Mouse (Mus musculus) hematopoietic stem cell, adult 5-6 weeks (primary cell): ENCODE measurements at regions not wholly inside any gene's neighbourhood (a gene's known extent, or its start where the extent isn't known, plus 50 kb on each side); places are given as distances from the start of the nearest gene placed in this dataset.
A peak's percentile ranks its signal among the peaks of the same experiment; 100 is the strongest.
"Not testable (repeated sequence)": the region's sequence is repeated elsewhere in the genome, so short reads cannot be mapped to it uniquely, and the experiment has no call there.

Source experiments
- ATAC-seq, 2 experiments: fragments of 125-278 bp in 1 of 2; replicated peaks in 1 of 2; 2 replicates each; pipeline ENCODE4 v1.8.0; 2016 to 2017; ENCODE audit warnings: inconsistent platforms in 2 of 2, mild to moderate bottlenecking in 2 of 2, moderate number of reproducible peaks in 2 of 2, low read depth in 1 of 2, moderate TSS enrichment in 1 of 2; ENCODE audit not compliant: low FRiP score in 2 of 2, poor library complexity in 2 of 2, severe bottlenecking in 2 of 2, insufficient read depth in 1 of 2, low TSS enrichment in 1 of 2

- no peak for ATAC-seq
These were observed 817.6 kb upstream of the Zfp386 start for GRCm38 (mm10) chr12:115229965-115230364.

DNA sequence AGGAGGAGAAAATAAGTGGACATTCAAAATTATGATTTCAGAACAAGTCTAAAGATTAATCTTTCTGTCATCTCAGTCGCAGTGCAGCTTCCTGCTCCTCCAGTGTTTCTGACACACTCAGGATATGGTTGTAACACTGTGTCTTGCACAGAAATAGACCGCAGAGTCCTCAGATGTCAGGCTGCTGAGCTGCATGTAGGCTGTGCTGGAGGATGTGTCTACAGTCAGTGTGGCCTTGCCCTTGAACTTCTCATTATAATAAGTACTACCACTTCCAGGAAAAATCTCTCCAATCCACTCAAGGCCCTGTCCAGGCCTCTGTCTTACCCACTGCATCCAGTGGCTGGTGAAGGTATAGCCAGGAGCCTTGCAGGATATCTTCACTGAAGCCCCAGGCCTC lies 804.9 kb upstream of the Zfp386 start:
- not testable (repeated sequence) for ATAC-seq

DNA sequence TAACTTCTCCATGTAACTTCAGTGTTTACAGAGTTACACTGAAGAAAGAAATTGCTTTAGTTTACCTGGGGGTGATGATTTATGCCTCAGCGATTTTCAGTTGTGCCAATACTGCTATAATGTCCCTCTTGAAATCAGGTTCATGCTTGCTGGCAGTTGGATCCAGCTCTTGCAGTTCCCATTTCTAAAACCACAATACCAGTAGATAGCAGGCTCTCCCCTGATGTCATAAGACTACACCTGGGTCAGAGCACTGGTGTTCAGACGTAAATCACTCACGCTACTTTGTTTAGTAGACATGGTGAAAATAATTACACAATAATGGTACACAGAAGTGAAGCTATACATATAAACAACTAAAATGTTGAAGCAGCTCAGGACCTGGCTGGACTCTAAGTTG lies 800.2 kb upstream of the Zfp386 start:
- peak; percentile 42 to 48; a peak in 2 of 4 replicates for ATAC-seq

DNA sequence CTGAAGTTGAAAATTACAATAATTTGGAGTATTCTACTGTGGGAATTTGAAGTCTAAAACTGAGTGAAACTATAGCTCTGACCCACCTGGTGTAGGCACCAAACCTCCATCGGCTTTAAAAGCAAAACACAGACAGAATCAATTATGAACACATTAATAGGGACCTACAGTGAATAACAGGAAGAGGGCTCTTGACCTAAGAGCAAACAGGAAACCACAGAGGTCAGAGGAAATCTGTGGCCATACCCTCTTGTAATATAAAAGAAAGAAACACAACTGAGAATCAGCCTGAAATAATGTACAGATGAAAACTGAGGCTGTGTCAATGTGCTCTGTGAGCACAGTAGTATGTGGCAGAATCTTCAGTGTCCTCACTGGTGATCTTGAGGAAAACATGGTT lies 789.7 kb upstream of the Zfp386 start:
- ATAC-seq, result peak; percentile 76 to 87

DNA sequence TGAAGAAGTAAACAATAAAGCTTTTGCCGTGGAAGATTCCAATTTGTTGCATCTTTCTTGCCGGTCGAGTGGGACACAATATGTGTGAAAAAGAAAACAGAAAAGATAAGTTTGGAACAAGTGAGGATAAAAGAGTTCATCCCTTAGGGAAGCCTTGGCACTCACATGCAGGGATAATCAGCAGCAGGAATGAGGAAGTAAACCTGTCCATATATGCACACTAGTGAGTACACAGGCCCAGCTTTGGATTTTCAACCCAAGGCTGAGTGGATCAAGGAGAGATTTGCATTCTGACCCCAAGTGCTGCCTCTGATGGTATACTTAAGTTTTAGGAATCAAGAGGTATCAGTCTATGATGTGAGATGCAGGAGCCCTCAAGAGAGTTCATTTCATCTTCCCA lies 788.8 kb upstream of the Zfp386 start:
- no peak for ATAC-seq

GRCm38 (mm10) chr12:115262431-115262830 lies 785.1 kb upstream of the Zfp386 start:
- not testable (repeated sequence) for ATAC-seq

DNA sequence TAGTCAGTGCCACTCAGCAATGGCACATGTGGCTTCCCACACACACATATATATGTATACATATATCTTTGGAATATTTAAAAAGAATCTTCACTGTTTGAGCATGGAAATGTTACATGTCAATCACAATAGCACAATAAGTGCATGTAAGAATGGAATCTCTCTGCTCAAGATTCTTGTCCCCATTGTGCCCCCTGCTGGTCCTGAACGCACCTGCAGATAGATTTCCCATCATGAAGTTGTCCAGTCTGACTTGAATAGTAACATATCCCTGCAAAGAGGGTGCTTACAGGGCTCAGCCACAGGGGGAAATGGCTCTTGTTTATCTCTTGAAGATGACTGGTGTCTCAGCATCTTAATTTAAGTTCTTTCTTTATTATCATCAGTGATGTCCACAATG lies 770.8 kb upstream of the Zfp386 start:
- ATAC-seq, result not testable (repeated sequence)

DNA sequence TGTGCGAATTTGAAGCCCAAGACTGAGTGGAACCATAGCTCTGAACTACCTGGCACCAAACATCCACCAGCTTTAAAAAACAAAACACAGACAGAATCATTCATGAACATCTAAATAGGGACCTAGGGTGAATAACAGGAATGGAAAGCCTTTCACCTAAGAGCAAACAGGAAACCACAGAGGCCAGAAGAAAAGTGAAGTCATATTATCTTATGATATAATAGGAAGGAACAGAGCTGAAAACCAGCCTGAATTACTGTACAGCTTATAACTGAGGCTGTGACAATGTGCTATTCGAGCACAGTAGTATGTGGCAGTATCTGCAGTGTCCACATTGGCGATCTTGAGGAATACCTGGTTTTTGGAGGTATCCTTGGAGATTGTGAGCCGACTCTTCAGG lies 753.8 kb upstream of the Zfp386 start:
- peak; percentile 25 to 62; a peak in 3 of 4 replicates for ATAC-seq

DNA sequence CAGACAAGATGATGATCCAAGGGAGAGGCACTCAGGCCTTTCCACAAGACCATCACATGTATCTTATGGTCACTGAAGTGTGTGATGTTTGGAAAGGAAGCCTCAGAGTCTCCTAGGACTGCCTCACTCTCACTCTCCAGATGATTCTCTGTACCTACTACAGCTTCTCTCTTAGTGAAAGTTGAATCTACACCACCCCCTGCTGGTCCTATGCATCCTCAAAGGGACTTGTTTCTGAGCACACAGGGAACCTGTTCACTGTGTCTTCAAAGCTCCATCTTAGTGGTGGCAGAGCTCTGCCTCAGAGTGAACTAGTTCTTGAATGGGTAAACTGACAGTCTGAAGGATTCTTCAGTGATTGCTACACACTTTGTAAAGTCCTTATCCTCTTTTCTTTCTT lies 749.5 kb upstream of the Zfp386 start:
- ATAC-seq, result not testable (repeated sequence)

DNA sequence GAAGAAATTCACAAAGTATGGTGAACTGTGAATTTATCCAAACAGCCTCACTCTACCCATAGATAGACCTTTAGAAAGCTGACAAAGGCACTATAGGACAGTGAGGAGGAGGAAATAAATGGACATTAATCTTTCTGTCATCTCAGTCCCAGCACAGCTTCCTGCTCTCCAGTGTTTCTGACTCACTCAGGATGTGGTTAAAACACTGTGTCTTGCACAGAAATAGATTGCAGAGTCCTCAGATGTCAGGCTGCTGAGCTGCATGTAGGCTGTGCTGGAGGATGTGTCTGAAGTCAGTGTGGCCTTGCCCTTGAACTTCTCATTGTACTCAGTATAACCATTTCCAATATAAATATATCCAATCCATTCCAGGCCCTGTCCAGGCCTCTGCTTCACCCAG lies 735.6 kb upstream of the Zfp386 start:
- ATAC-seq, result peak; percentile 99

- ATAC-seq, result not testable (repeated sequence)
These were observed 734.9 kb upstream of the Zfp386 start for GRCm38 (mm10) chr12:115312604-115313003.

- peak; percentile 69 to 71; a peak in 3 of 4 replicates for ATAC-seq
These were observed 726.9 kb upstream of the Zfp386 start for GRCm38 (mm10) chr12:115320641-115321040.

GRCm38 (mm10) chr12:115328439-115328838 lies 719.1 kb upstream of the Zfp386 start:
- peak in 1 of 2 experiments; percentile 56; a peak in 2 of 4 replicates for ATAC-seq

DNA sequence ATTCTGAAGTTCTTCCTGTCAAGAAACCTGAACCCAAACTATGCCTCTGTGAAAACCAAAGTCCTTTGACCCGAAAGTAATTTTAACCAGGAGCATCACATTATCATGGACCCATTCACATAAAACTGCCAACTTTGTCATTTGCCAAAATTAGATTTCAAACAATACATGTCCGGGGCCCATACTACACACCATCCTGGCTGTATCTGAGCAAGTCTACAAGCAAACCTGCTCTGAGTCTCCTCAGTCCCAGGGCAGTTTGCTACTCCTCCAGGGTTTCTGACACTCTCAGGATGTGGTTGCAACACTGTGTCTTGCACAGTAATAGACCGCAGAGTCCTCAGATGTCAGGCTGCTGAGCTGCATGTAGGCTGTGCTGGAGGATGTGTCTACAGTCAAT lies 712.8 kb upstream of the Zfp386 start:
- not testable (repeated sequence) for ATAC-seq

- no peak for ATAC-seq
These were observed 710.9 kb upstream of the Zfp386 start for GRCm38 (mm10) chr12:115336594-115336993.

GRCm38 (mm10) chr12:115346112-115346511 lies 701.4 kb upstream of the Zfp386 start:
- not testable (repeated sequence) for ATAC-seq

DNA sequence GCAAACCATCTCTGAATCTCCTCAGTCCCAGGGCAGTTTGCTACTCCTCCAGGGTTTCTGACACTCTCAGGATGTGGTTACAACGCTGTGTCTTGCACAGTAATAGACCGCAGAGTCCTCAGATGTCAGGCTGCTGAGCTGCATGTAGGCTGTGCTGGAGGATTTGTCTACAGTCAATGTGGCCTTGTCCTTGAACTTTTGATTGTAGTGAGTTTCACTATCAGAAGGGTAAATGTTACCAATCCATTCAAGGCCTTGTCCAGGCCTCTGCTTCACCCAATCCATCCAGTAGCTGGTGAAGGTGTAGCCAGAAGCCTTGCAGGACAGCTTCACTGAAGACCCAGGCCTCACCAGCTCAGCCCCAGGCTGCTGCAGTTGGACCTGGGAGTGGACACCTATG lies 688.5 kb upstream of the Zfp386 start:
- peak in 1 of 2 experiments; percentile 17; a peak in 1 of 4 replicates for ATAC-seq

- not testable (repeated sequence) for ATAC-seq
These were observed 681.9 kb upstream of the Zfp386 start for GRCm38 (mm10) chr12:115365628-115366027.

DNA sequence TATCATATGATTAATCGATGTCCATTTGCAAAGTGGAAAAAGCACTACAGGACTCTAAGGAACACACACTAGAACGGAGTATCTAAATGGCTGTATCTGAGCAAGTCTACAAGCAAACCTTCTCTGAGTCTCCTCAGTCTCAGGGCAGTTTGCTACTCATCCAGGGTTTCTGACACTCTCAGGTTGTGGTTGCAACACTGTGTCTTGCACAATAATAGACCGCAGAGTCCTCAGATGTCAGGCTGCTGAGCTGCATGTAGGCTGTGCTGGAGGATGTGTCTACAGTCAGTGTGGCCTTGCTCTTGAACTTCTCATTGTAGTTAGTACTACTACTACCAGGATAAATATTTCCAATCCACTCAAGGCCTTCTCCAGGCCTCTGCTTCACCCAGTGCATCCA lies 675.7 kb upstream of the Zfp386 start:
- not testable (repeated sequence) for ATAC-seq

- ATAC-seq, result not testable (repeated sequence)
These were observed 674.5 kb upstream of the Zfp386 start for GRCm38 (mm10) chr12:115373056-115373455.
